Mouse (Mus musculus): ENCODE measurements around the gene Blm.

The Blm gene

GRCm38 (mm10) chr7:80535009-80535744, at the start of gene Blm:
TSS of gene Blm (minus strand) at chr7:80535119.
- peak; percentile 88 to 96 for DNase-seq (ENCODE audit: low spot score in 2 of 2)

- DNase-seq (ENCODE audit: low spot score in 2 of 2) = peak in 1 of 2 experiments; percentile 51
Measured at GRCm38 (mm10) chr7:80583981-80584380, 49.1 kb upstream of the Blm start.

DNA sequence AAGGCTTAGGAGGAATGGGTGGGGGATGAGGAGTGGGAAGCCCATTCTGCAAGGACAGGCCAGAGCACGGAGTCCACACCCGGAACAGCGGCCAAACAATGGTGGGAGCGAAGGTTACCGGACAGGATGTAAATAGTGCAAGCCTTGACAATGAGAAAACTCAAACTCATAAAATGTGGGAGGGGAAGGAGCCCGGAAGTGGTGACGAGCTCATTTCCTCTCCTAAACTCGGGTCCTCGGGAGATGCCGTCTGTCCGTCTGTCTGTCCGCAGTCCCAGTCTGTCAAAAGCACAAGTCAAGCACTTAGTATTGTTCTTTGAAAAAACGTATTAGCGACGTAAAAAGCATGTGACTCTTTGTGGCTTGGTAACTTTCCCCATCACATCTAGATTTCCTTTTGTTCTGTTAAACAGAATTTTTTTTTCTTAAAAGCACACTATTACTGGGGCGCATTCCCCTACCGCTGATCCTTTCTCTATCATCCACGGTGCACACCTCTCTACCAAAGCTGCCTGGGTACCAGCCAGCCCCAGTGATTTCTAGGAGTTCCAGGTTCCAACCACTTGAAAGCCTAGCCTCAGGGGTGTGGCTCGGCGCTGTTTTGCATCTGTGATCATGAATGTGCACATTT, 48.0 kb upstream of the Blm start:
- no peak for DNase-seq (ENCODE audit: low spot score in 2 of 2)

- no peak for DNase-seq (ENCODE audit: low spot score in 2 of 2)
Measured at GRCm38 (mm10) chr7:80580368-80580767, 45.4 kb upstream of the Blm start.

DNA sequence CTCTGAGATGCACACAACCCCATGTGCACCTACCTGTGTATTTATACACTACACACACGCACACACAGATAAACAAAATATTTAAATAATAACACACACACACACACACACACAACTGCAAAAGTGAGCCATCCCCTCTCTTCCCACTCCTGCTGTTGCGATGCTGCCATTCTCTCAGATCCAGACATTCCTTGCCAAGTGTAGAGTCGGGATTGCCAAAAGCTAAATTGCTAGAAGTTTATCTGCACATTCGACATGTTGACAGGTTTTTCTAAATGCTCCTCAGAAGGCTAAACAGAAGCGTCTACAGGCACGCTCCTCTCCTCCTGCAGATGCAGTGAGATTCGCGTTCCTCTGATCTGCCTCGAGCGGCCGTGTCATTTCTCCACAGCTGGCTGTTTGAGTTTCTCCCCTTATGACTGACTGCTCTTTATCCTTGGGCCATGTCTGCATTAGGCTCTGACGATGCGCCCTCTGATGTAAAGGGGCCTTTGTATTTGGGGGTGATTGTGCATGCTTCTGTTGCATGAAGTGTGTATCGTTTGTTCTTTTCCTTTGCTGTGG, 42.6 kb upstream of the Blm start:
- no peak for DNase-seq (ENCODE audit: low spot score in 2 of 2)

DNA sequence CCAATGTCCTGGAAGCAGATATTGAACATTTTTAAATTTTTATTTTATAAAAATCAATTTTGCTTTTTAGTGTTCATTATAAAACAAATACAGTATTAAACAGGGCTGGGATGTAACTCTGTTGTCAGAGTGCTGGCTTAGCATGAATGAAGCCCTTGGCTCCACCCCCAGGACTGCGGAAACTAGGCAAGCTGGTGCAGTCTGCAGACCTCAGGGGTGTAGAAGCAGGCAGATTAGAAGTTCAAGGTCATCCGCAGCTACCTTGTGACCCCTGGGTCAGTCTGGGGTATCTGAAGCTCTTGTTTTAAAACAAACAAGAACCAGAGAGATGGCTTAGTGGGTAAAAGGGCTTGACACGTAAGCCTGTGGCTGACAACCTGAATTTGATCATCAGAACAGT, 41.7 kb upstream of the Blm start:
- DNase-seq (ENCODE audit: low spot score in 2 of 2) = no peak

GRCm38 (mm10) chr7:80575750-80576149, 40.8 kb upstream of the Blm start:
- no peak for DNase-seq (ENCODE audit: low spot score in 2 of 2)

GRCm38 (mm10) chr7:80573076-80573475, 38.2 kb upstream of the Blm start:
- no peak for DNase-seq (ENCODE audit: low spot score in 2 of 2)

DNA sequence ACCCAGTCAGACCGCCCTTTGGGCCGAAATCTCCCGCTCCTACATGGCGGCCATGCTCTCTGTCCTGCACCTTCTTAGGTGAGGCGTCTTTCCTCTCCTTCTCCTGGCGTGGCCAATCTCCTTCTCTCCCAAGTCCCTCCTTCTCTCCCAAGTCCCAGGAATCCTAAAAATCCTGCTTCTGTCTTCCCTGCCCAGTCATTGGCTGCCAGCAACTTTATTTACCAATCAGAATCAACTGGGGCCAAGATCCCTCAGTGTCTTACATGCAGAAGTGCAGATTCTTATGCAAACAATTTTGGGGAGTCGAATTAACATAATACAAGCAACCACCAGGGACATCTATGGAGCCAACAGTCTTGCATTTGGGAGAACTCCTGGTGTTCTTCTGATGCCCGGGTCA, 33.1 kb upstream of the Blm start:
- no peak for DNase-seq (ENCODE audit: low spot score in 2 of 2)

DNA sequence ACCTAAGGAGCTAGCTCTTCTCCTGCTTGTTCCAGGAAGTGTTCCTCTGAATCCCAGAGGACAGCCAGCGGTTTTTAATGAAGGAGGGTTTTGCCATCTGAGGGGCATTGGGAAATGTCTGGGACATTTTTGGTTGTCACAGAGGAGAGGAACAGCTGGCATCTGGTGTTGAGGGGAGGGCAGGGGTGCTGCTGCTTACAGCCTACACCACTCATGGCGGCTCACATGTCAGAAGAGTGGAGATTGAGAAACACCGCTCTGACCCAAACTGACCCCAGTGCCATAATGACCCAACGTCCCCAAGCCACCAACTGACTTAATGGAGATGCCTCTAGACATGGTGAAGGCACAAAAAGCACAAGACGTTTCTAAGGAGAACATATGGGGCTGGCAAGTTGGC, 27.0 kb upstream of the Blm start:
- DNase-seq (ENCODE audit: low spot score in 2 of 2) = no peak

GRCm38 (mm10) chr7:80561271-80561670, 26.4 kb upstream of the Blm start:
- no peak for DNase-seq (ENCODE audit: low spot score in 2 of 2)

GRCm38 (mm10) chr7:80558572-80558971, 23.7 kb upstream of the Blm start:
- no peak for DNase-seq (ENCODE audit: low spot score in 2 of 2)

GRCm38 (mm10) chr7:80558101-80558500, 23.2 kb upstream of the Blm start:
- DNase-seq (ENCODE audit: low spot score in 2 of 2) = no peak

DNA sequence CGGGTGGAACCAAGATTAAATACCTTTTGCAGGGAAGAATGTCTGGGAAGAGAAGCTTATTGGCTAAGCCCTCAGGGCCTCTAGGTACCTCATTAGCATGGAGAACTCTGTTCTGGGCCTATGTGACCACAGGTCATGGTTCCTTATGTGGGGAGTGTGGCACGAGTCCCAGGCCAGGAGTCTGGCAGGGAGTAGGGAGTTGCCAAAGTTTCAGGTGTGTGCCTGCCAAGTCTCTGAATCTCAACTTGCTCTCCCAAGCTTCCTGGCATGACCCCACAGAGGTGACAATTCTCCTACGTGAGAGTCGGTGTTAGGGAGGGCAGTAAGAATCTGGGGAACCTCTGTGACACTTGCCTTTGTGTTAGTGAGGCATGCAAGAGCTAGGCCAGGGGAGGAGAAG, 22.2 kb upstream of the Blm start:
- DNase-seq (ENCODE audit: low spot score in 2 of 2) = no peak

DNA sequence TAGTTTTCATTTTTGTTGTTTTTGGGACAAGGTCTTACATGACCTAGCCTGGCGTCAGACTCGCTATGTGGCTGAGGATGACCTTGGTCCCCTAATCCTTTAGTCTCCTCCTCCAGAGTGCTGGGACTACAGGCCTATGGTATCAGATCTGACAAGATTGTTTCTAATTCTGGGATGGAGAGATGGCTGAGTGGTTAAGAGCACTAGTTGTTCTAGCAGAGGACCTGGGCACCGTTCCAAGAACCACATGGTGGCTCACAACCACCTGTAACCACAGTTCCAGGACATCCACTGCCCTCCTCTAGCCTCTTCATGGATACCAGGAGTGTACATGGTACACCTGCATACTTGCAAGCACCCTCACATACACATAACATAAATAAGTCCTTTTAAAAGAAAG, 21.2 kb upstream of the Blm start:
- no peak for DNase-seq (ENCODE audit: low spot score in 2 of 2)

DNA sequence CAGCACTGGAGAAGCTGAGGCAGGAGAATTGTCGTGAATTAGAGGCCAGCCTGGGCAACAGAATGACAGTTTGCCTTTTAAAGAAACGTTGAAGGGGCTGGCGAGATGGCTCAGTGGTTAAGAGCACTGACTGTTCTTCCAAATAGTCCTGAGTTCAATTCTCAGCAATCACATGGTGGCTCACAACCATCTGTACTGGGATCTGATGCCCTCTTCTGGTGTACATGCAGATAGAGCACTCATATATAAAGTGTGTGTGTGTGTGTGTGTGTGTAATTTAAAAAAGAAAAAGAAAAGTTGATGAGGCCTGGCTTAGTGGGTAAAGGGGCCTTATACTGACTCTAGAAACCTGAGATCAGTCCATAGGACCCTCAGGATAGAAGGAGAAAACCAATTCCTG, 20.2 kb upstream of the Blm start:
- no peak for DNase-seq (ENCODE audit: low spot score in 2 of 2)

DNA sequence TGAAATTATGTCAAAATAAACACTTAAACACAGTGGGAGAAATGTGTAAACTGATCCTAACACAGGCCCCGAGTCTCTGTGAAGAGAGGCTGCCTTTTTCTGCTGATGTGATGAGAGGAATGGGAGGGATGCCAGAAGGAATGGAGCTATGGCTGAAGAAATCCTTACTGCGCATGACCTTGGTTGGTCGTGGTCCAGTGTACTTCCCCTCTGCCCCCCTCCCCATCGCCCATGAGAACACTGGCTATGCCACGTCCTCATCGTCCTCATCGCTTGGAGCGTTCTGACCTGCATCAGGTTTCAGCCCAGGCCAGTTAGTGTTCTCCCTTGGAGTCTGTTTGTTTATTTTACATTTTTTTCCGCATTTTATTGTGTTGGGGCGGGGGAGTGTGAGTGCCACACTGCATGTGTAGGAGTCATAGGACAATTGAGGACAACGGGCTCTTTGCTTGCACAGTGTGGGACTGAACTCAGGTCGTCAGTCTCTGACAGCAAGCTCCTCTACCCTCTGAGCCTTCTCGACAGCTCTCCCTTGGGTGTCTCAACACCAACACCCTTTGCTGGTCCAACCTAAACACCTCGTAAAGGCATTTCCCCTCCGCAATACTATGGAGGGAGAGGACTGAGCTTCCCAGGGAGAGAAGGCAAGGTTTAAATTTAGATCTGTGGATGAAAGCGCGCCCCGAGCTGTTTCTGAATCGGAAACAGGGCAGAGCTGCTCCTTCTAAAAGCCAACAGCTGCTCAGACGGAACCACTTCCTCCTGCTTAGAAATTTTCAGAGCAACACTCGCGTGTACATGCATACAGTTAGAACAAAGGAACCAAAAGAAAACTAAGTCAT, 19.5 kb upstream of the Blm start:
- DNase-seq (ENCODE audit: low spot score in 2 of 2) = no peak

DNA sequence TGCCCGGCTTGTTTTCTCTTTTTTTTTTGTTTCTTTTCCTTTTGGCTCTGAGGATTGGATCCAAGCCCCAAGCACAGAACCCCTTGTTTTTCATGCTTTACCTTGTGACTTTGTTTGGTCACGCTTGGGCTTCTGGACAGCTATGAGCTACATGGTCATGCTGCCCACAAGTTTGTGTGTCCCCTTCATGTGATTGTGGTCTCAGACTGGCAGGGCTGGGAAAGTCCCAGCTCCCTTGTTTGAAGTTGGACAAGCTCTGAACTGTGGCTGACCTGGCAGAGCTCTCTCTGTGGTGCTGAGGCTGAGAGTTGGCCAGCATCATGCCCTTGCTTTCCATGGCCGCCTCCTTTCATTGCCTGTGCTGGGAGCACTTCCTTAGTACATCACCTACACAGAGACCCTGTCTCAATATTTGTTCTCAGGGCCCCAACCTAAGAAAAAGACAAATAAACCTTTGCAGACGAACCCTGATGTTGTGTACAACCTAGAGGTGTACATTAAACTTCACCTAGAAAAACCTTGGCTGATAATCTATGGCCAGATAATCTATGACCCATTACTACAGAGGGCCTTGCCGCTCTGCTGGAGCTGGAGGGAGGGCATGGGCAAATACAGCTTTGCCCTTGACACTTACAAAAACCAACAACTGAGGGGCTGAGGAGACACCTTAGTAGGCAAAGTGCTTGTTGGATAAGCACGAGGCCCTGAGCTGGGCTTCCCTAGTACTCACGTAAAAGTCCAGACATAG, 13.8 kb upstream of the Blm start:
- DNase-seq (ENCODE audit: low spot score in 2 of 2) = no peak

DNA sequence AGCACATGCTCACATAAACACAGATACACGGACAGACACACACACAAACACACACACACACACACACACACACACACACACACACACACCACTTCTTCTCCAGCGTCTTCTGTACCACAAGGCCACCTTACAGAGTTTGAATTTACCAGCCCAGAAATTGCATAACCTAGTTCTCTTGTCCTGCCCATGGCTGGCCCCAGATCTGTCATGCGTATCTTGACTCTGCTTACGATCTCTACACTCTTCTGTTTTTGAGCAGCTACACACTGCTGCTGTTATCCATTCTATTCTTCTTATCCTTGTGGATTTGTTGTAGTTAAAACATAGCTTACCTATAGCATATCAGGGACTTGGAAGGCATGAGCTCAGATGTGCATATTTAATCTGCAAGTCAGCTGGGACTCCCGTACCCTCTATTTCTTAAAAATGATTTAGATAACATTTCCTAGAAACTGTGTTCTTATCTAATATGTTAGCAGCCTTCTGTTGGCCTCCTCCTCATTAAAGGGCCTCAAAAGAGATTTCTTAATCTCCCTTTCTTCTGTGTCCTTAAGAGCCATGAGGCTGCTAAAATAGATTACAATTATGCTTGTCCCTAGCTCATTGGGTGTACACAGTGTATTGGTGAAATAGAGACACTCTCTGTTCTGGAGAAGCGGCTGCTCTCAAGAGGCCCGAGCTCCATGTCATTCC, 7.4 kb upstream of the Blm start:
- no peak for DNase-seq (ENCODE audit: low spot score in 2 of 2)

DNA sequence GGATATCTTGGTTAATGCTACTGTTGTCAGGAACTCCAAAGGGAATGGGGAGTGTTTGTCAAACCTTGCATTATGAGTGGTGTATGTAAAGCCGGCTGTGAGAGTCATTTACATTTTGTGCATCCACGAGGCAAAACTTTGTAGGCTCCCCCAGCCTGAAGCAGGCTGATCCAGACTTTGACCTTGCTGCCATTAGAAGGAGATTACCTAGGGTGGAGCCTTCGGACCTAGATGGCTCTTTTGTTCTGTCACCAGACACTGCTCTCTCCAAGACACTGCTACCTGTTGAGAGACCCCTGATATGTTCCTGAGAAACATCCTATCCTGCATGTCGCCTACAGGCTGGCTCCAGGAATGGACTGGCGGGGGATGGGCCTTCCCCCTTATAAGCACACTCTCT, 4.7 kb upstream of the Blm start:
- no peak for DNase-seq (ENCODE audit: low spot score in 2 of 2)

Data from cerebellum, postnatal 4 days (tissue).